Mouse (Mus musculus) brain, embryonic 18.5 days (tissue): ENCODE measurements at regions not wholly inside any gene's neighbourhood (a gene's known extent, or its start where the extent isn't known, plus 50 kb on each side); places are given as distances from the start of the nearest gene placed in this dataset.

Experiments
- DNase-seq: peaks from one replicate; pipeline ENCODE4 v3.0.0-alpha.2; 2012; ENCODE audit warnings: low read depth, low spot score

DNA sequence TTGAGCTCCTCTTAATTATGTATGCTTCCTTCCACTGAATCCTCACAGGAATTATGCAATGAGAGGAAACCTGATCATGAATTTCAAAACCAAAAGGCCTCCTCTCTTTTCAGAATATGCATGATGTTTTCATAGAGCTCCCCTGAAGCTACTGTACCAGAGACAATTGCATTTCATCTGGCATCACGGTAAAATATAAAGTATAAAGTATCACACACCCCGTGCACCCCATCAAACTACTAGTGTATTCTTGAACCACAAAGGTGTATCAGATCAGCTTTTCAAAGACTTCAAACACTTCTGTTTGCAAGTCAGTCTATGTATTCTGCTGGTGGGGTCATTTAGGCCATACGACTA, 144.4 kb upstream of the Cxadr start:
- DNase-seq = no peak

DNA sequence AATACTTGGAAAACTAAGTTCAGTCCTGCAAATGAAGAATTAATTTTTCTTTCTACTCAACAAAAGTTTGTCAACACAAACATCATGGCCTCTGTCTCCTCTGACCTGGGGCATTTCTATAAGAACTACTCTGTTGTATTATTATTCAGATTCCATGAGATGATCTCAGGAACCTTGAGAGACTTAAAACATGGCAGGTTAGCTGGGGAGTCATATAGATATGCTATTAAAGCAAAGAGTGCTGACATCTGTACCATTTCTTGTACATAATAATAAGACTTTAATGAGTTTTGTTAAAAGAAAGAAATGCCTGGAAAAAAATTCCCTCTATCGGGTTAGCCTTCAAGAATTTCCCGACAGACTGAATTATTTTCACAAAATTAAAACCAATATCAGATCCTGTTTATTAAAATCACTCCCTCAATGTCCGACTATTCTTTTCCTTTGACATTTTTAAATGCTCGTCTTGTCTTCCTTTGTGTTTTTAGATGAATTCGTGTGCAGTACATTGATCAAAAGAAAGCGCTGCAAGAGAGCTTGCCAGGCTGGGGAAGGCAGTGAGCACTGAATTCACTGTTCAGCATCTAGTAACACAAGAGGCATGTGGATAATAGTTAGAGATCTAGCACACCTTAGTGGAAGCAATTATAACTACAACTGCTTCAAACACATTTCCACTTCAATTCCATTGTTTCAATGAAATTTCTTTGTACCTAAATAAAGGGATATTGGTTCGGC, 145.0 kb upstream of the Cxadr start:
- DNase-seq = peak; percentile 86

DNA sequence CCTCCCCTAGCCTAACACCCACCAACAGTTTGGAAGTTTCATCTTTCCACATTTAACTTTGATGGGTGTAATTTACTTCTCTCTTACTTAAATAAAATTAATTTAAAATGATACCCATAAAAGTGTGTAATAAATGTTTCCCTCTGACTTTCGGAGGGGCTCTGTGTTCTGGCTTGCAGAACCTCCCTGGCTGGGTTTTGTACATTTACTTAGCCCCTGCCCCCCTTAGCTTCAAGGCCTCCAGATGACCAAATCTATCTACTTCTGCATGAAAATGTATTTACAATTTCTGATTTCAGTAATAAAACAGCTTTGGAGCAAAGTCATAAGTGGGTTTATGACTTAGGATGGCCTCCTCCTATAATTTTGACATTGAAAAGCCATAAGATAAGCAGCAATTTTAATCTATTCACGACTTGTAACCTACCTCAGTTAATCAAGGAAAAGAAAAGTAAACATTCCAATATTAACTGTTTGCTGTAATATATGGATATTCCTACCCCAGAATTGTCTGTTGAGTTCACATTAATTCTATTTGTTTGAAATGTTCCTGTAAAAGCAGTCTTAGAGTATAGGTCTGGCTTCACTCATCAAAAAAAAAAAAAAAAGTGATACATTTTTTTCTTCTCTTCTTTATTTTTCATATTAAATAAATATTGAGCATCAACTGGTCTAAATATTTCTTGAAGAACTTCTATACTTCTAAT, 147.2 kb upstream of the Cxadr start:
- no peak for DNase-seq

DNA sequence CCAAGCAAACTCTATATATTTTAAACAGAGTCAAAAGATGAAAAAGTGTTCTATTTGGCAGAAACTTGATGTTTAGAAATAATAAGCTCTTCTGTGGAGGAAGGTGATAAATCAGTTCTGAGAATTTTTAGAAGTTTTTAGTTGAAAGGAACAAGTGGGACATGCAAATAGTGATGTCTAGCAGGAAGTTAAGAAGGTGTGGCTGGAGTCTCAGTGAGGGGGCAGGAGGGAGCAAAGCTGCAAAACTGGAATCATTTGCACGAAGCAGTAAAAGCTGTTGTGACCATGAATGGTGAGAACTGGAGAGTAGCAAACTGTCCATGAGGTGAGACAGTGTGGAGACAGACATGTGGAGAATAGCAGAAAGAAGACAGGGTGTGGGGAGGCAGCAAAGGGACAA, 157.1 kb upstream of the Cxadr start:
- no peak for DNase-seq

DNA sequence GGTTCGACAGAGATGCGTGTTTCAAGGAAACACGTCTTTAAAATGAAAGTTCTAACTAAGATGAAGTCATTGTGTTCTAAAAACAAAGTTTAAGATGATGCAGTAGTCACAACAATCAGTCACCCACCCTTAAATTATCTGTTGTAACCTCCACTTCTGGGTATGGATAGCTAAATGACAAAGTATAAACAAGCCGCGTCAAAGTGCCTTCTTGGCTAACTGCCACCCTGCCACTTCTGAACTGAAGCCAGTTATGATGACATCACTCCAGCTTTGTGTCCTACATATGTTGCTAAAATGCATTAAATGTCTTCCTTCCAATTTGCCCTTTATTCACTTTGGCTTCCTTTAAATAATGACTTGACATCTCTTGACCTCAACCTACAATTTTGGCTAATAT, 165.8 kb upstream of the Cxadr start:
- DNase-seq = no peak

DNA sequence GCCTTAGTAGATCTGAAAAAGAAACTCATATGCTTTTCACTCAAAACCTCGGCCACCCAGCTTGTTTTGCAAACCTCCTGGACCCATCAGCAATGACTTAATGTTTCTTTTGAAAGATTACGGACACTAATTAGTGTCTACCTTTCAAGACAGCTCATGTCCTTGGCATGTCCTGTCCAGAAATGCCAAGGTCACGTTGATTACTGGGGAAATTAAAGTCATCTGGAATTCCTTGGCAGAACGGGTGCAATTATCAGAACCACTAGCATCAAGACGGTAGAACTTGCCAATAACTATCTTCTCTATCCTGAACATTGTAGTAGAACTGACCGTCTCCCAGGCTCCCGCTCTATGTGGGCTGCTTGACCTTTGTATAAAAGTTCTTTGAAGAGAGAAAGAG, 166.8 kb upstream of the Cxadr start:
- no peak for DNase-seq

DNA sequence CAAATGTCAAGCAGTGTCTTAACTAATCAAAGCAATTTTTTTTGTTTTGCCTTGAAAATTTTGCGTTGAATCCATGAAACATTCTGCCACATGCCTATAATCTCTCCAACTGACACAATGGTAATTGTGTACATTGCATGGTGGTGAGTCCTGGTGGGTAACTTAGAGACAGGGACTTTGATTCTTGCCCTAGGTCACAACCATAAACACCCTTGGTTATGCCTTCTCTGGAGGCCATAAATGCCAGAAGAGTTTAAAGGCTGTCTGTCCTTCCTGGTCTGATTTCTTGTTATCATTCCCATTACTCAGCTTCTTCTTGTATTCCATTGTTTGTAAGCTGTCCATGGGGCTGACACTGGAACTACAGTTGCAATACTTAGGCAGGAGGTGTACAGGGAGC, 179.6 kb upstream of the Cxadr start:
- DNase-seq = no peak

DNA sequence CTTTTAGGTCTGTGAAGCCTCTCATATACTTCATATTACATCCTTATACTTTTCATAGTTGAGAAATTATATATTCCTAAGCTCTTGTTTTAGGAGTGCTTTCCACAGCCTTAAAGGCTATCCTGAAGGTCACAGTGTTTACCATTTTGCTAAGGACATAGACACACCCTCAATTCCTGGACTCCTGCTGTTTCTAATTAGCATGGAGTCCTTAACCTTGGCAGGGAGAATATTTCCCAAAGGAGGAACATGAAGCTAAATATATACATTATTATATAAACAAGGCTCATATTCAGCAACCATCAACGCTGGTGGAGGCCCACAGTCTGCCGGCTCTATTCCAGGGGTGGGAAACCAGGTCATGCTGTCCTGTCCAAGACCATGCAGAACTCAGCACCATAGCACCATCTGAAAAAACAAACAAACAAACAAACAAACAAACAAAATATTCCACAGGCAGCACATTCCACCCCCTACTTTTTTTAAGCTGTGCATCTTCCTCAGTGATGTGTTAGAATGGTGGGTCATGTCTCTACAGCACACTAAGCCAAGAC, 180.9 kb upstream of the Cxadr start:
- no peak for DNase-seq

DNA sequence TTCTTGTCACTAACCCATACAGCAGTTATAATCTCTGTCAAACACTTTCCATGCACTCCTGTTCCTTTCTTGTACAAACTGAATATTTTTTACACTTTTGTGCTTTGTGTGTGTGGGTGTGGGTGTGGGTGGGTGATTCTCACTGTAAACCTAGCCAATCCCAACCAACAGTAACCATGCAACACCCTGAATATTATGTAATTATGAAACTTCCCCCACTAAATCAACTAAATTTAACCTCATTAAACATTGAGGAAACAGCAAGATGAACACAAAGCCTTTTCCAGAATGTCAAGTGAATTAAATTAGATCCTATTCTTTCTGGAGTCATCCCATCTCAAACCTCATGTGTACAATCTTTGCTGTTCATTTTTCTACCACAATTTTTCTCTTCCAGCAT, 197.0 kb upstream of the Cxadr start:
- DNase-seq = no peak

DNA sequence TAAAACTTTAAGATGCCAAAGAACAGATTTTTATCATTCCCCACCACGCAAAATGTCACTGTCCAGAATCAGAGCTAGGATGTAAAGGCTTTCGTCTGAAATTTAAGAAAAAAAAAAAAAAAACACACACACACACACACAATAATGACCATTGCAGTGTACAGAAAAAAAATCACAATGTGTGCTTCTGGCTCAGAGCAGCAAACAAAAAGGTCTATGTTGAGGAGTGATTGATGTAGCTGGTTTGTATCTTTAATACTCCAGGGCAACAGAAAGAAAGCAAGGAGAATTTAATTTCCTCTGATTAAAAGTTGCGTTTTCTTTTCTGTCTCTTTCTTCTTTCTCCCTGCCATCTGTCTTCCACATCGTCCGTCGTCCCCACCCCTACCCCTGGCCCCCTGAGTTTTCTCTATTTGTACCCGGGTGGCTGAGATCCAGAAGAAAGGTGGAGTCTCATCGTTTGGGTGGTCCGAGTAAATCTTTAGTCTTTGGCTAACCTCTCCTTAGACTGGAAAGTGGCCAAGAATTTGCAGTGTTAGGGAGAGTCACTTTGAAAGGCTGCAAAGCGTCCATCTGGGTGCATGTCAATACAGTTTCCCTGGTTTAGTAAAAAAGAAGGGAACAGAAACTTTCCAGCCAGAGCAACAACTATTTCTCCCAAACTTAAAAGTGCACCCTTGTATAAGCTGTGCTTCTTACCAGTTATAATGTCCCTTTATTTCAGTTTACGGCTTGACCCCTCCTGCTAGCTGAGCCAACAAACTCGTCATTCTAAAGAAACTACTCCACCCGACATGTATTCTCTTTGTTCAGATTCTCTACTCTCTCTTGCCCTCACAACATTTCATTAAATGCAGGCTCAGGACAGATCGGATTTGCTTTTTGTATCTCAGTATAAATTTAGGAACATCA, 199.6 kb upstream of the Cxadr start:
- no peak for DNase-seq

DNA sequence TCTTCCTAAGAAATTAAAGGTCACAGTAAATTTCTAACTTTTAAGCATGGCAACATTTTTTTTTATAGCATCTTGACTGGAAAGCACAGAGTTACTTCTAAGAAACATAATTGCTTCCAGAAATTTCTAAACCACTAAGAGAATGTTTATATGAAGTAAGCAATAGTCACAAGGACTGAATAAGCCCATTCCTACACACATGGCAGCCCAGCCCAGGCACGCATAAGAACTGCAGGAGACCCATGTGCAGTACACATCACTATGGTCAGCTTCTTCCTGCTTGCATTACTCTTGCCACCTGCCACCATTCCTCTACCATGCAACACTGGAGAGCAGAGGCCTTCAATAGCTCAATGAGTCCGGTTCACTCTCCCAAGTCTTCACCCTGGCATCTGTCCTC, 201.4 kb upstream of the Cxadr start:
- DNase-seq = no peak

DNA sequence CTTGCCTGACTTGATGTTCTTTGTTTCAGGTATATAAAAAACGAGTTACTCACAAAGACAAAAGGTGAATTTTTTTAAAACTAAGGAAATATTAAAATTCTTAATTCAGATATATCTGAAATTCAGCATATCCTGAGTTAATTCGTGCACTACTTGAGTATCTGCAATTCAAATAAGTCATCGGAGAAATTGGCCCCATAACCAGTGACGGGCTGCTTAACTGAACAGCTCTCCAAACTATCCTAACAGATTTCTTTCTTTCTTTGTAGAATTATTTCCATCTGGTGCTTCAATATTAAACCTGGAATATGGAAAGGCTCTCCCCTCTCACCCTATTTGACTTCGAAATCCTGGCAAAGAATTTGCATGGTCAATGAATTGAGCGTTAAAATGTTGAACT, 202.2 kb upstream of the Cxadr start:
- no peak for DNase-seq

DNA sequence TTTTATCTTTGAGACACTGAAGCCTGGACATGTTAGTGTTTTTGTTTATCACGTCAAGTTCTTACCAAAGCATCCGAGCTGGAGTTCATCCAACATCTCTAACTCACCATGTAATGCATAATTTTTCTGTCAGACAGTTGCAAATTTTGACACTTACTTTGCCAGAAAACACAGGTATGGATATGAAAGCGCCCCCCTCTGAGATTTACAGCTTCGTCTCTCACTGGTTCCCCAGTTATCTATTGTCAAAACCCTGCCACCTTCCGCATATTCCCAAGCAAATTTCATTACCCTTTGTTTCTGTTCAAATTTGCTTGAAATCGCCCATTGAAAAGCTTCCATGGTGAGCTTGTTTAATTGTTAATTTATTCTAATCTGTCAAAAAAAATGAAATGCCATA, 202.7 kb upstream of the Cxadr start:
- DNase-seq = no peak

DNA sequence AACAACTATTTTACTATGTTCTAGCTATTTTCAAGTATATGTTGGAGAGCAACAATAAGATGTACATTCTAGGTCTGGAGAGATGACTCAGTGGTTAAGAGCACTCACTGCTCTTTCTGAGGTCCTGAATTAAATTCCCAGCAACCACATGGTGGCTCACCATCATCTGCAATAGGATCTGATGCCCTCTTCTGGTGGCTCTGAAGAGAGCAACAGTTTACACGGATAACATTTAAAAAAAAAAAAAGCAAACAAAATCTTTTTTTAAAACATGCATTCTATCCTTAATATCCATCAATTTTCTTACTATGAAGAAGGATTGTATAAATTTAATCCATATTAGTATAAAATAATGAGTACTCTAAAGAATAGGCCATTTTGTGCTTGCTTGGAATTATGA, 204.7 kb upstream of the Cxadr start:
- no peak for DNase-seq

DNA sequence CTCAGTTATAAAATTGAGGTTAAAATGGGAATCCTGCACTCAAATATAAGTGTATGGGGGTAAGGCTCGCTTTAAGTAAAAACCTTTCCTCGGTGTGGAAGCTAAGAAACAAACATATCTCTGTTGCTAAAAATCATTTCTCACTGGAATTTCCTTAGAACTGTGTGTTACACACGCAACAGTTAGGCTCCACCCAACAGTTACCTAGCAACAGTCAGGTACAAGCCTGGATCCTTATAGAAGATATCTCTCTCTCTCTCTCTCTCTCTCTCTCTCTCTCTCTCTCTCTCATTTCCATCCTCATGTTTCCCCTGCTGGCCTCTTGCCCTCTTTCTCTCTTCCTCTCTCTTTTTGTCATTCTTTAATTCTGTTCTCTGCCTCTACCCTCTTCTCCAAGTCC, 211.1 kb upstream of the Cxadr start:
- no peak for DNase-seq

DNA sequence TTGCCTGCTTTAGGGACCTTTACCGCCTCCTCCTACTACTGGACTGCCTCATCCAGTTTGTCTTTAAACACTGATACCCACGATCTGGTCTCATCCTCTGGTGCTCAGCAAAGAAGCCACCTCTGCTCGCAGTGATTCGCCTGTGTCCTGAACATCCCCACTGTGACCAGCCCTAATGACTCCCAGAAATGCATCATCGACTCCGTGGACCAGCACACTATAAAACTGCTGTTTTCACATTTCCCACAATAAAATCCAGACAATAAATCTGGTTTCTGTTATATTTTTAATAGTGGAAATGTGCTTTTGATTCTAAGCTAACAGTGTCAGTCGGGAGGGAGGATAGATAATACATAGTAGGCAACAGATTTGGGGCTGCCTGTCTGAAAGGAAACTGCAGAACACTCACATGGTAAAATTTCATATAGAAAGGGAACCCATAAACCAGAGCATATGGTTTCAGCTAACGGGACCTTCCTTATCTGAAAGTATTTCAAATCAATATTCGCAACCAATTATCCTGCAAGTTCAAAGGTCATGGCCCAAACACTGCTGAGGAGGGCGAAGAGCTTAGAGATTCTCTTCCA, 233.7 kb upstream of the Cxadr start:
- no peak for DNase-seq

DNA sequence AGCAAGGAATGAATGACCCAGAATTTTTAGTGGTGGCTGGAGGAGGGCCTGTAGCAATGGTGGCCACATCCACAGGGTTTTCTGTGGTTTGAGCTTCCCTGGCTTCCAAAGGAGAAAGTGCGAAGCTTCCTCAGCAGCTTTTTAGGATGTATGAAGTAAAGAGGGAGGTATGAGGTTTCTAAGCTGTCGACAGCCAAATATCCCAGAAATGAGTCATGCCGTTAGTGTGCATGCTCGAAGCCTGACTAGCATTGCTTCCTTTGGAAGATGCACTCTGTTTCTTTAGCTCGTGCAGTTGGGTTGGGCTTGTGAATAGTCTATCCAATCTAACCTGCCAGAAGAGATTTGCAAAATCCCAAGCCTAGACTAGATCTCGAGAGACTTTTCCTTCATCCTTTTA, 240.8 kb upstream of the Cxadr start:
- no peak for DNase-seq

DNA sequence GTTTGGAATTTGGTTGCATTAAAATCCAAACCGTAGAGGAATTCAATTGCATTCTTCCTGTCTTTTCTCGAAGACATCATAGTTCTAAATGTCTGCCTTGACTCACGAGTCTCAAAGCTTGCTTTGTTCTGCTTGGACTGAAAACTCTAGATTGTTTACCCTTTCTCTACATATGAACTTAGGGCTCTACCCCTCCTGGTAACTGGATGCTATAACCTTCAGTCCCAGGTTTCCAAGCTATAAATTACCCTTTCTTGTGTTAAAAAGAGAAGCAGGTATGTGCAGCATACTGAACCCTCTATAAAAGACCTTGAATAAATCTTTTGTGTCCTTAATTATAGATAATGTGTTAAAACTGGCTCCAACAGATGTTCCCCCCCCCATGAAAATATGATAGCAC, 243.7 kb upstream of the Cxadr start:
- no peak for DNase-seq

DNA sequence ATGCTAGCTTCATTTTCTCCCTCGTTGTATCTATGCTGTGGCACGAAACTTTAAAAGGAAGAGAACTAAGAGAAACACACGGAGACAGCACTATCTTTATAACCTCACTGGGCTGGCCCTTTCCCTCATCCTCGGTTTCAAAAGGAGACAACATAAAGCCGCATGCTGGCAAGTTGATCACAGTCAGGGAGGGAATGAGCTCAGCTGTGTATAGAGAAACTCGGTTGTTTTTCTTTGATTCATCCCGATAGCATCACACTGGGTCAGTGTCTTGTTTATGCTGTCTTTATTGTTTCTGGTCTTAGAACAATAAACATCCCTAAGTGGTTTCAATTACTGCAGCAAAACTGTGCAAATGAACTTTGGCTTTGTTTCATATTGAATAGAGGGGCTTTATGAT, 249.2 kb upstream of the Cxadr start:
- no peak for DNase-seq

DNA sequence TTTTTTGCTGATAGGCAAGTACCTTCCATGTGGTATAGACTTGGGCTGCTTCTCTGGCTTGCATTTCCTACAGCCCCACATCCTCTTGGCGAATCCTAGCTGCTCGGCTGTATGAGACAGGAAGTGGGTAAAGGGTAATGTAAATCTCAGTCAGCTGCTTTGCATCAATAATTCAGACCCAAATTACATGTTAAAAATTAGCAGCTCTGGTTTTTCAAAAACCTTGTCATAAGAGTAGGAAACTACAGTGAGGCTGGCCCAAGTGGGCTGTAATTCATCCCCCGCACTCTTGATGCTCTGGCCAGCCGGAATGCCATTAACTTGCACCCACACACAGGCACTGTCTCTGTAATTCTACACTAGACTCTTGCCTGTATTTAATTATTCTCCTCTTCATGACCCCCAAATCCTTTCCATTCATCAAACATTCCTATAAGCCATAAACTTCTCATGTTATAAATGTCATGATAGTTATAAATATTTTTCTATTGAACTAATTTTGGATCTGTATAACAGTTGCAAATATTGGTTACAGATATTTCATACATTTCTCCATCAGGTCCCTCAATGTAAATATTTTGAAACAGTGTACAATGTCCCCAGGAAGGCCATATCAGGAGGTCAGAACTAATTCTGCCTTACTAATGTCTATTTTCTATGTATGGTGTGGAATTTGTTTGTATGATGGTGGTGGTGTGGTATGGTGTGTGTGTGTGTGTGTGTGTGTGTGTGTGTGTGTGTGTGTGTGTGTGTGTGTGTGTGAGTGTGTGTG, 261.0 kb upstream of the Cxadr start:
- no peak for DNase-seq

DNA sequence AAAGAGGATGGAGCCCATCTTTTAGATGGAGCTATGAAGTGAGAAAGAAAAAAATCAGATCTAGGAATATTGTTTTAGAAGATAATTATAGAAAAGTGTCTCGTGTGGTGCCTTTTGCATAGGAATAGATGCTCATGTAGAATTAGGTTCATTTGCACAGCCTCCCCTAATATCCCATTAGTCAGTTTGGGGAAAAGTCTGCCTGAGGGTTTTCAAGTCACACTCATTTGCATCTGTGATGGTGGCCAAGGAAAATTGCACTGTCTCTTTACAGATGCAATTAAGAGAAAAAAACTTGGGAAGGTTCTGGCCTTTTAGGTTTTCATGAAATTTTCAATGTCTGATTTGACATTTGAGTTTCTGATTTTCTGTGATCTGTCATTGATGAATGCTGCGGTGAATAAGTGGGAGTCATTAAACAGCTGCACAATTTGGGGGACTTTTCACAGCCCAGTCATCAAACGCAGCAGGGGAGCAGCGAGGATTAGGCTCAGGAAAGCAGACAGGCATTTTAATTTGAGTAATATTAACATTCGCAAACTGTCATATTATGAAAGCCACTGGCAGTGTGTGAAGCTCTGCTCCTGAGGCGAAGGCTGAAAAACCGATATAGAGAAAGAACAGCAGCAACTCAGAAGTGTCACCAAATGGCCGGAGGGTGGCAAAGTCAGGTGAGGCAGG, 281.5 kb upstream of the Cxadr start:
- peak; percentile 40 for DNase-seq
